Mouse (Mus musculus) liver, embryonic 15.5 days (tissue): ENCODE measurements around the gene Abcb6. TPM values are rescaled to one million over a fixed set of nuclear protein-coding genes. Genes with fewer than 3 reads are reported as not detected.

Experiments
- ATAC-seq: fragments of 200-750 bp; cut with Nextera tagmentation; 2 replicates; pipeline ENCODE4 v1.8.0; 2017; ENCODE audit warnings: moderate number of reproducible peaks, mild to moderate bottlenecking, moderate library complexity; ENCODE audit not compliant: insufficient read depth
- H3K27ac ChIP-seq: fragments of 300-500 bp; sonication (generic); replicated peaks from 2 replicates; pipeline ENCODE4 v1.5.1; 2015; ENCODE audit warnings: mild to moderate bottlenecking, inconsistent platforms
- H3K27me3 ChIP-seq: fragments of 300-500 bp; sonication (generic); 2 replicates; pipeline ENCODE4 v1.6.1; 2015; ENCODE audit warnings: mild to moderate bottlenecking, inconsistent platforms
- H3K36me3 ChIP-seq: fragments of 300-500 bp; sonication (generic); replicated peaks from 2 replicates; pipeline ENCODE4 v1.6.1; 2015; ENCODE audit warnings: moderate library complexity, mild to moderate bottlenecking, inconsistent platforms
- H3K4me1 ChIP-seq: fragments of 300-500 bp; sonication (generic); replicated peaks from 2 replicates; pipeline ENCODE4 v1.6.1; 2015; ENCODE audit warnings: inconsistent platforms
- H3K4me2 ChIP-seq: fragments of 300-500 bp; sonication (generic); 2 replicates; pipeline ENCODE4 v1.6.1; 2015; ENCODE audit warnings: moderate library complexity, mild to moderate bottlenecking, inconsistent platforms
- H3K4me3 ChIP-seq: fragments of 300-500 bp; sonication (generic); replicated peaks from 2 replicates; pipeline ENCODE4 v1.5.1; 2015; ENCODE audit warnings: mild to moderate bottlenecking, inconsistent platforms
- H3K9ac ChIP-seq: fragments of 300-500 bp; sonication (generic); 2 replicates; pipeline ENCODE4 v1.6.1; 2015; ENCODE audit warnings: moderate library complexity, mild to moderate bottlenecking, inconsistent platforms
- H3K9me3 ChIP-seq: fragments of 300-500 bp; sonication (generic); replicated peaks from 2 replicates; pipeline ENCODE4 v1.6.1; 2016; ENCODE audit warnings: inconsistent platforms
- WGBS: fragments of 180-500 bp; shearing (Covaris S2); methylation state at CpG from one replicate; pipeline ENCODE4 v1.1.7; 2015; ENCODE audit warnings: mixed read lengths; ENCODE audit not compliant: insufficient replicate concordance; 5-methylcytosine and 5-hydroxymethylcytosine counted together
- microRNA-seq: library from miRNA; unstranded; fragments of <30 nt; microRNA quantifications from one replicate; pipeline ENCODE4, GENCODE M21; 2016
- polyA plus RNA-seq: library from polyadenylated mRNA; unstranded; fragments of >200 nt; fragmentation: Nextera tagmentation; extraction: Ambion mirVana; gene quantifications from 2 replicates; pipeline ENCODE4 v1.2.1, GENCODE M21; 2015

Abcb6 gene
- polyA plus RNA-seq, 1 experiment from 2014 or later = 60.5 TPM

DNA sequence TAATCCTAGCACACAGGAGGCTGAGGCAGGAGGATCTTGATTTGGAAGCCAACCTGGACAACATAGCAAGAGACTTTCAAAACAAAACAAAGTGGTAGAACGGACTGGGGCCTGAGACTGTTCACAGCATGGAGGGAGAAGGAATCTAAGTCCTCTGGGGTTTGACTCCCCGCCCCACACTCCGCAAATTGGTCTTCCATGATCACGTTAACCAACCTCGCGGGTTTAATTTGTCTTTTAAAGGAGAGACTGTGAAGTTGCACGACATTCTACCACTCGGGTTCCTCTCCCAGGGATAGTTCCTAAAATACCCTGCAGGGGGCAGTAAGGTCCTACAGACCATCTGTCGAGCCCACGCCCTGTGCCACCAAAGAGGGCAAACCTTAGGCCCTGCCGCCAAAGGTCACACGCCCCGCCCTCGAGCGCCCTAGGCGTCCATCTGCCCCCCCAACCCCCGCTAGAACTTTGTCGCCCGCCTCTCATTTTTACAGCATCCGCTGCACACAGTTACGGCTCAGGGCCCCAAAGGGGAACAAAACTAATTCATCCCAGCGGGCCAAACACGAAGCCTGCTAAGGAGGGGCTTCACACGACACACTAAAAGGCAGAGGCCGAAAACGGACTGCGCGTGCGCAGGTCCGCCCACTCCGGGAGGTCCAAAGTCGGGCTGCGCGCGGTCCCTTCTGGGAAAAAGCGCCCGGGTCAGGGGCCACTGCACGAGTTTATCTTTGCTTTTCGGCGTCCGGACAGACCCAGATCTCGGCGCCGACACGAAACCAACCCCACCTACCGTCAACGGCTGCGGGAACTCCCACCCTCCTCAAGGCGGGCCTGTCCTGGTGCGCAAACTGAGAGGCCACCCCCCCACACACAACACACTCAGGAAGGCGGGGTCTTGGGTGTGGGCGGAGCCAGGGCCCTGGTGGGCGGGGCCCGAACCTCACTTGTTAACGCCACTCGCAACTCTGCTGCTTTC lies 55.6 kb downstream of the Abcb6 start, which contains the start of gene Nhej1:
Gene Nhej1 (minus strand): TSS at position 855 of the 976 bp plus-strand sequence.
- H3K27ac ChIP-seq = peak within 1 kb of the TSS; percentile 99
- H3K4me3 ChIP-seq = peak within 1 kb of the TSS; percentile 73
- H3K36me3 ChIP-seq = no peaks in the 10 kb centered on the region
- H3K27me3 ChIP-seq = no peaks in the 10 kb centered on the region
- peak; percentile 95 for ATAC-seq
- WGBS = 1% methylated on average over 56 of the region's 56 CpGs
- peak within 1 kb of the TSS; percentile 74 for H3K9ac ChIP-seq
- peaks cover 28% of the 10 kb centered on the region for H3K4me1 ChIP-seq
- no peaks in the 10 kb centered on the region for H3K9me3 ChIP-seq
- H3K4me2 ChIP-seq = peak within 1 kb of the TSS; percentile 71

DNA sequence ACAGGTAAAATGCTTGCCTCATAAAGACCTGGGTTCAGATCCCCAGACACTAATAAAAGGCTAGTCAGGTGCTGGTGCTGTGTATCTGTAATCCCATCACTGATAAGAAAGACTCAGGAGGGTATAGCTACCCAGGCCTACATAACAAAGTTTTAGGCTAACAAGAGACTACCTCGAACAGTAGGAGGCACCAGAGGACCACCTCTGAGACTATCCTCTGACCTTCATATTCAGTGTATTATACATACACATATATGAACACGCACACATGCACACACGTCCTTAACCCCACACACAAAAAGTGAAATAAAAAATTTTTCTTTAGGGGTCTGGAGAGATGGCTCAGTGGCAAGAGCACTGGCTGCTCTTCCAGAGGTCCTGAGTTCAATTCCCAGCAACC lies 58.0 kb downstream of the Abcb6 start:
- no peaks in the 10 kb centered on the region for H3K36me3 ChIP-seq
- WGBS = 56% methylated on average over 3 of the region's 3 CpGs
- no peak for ATAC-seq

More for the DNA sequence above, 58.0 kb downstream of the Abcb6 start:
- Histone ChIP-seq H3K4me2 (no peak overlapping the region), H3K9ac (no peak overlapping the region), H3K27me3 (no peaks in the 10 kb centered on the region), H3K9me3 (no peaks in the 10 kb centered on the region), H3K4me3 (no peak overlapping the region), H3K27ac (no peak overlapping the region), H3K4me1 (peaks cover 25% of the 10 kb centered on the region)

Small RNA genes within 50 kb of the gene (microRNA-seq; reads per million reads assigned to microRNA genes)
- gene Gm27943 = not detected

Other genes with a start within 250 kb of the Abcb6 start
- gene Cfap65, start 244.8 kb downstream of the Abcb6 start, polyA plus RNA-seq = not detected in 2 replicates
- 2.4 and 3.1 TPM in 2 replicates for gene Ihh, start 228.7 kb downstream of the Abcb6 start, polyA plus RNA-seq
- 5.8 and 6.2 TPM in 2 replicates for gene Nhej1, start 55.2 kb downstream of the Abcb6 start, polyA plus RNA-seq
- 2.1 and 2.3 TPM in 2 replicates for gene Slc23a3, start 46.5 kb downstream of the Abcb6 start, polyA plus RNA-seq
- 48.8 and 54.7 TPM in 2 replicates for gene Cnppd1, start 37.7 kb downstream of the Abcb6 start, polyA plus RNA-seq
- 55.8 and 59.7 TPM in 2 replicates for gene Retreg2, start 37.6 kb downstream of the Abcb6 start, polyA plus RNA-seq
- gene Zfand2b, start 11.7 kb downstream of the Abcb6 start, polyA plus RNA-seq = 43.4 and 44.5 TPM in 2 replicates
- gene Ankzf1, start 11.8 kb upstream of the Abcb6 start, polyA plus RNA-seq = 9.7 and 10.0 TPM in 2 replicates
- 24.1 and 28.1 TPM in 2 replicates for gene Atg9a, start 11.8 kb upstream of the Abcb6 start, polyA plus RNA-seq
- 3.2 and 4.5 TPM in 2 replicates for gene Glb1l, start 30.4 kb upstream of the Abcb6 start, polyA plus RNA-seq
- 80.2 and 84.8 TPM in 2 replicates for gene Stk16, start 30.4 kb upstream of the Abcb6 start, polyA plus RNA-seq
- gene Tuba4a, start 39.5 kb upstream of the Abcb6 start, polyA plus RNA-seq = 372 and 392 TPM in 2 replicates
- not detected in 2 replicates for gene A630095N17Rik, start 51.7 kb upstream of the Abcb6 start, polyA plus RNA-seq
- gene Dnajb2, start 56.0 kb upstream of the Abcb6 start, polyA plus RNA-seq = 28.9 and 32.4 TPM in 2 replicates
- gene Ptprn, start 84.1 kb upstream of the Abcb6 start, polyA plus RNA-seq = 0.05 and 0.13 TPM in 2 replicates
- gene Resp18, start 98.0 kb upstream of the Abcb6 start, polyA plus RNA-seq = not detected in 2 replicates
- gene Dnpep, start 137.6 kb upstream of the Abcb6 start, polyA plus RNA-seq = 52.1 and 57.4 TPM in 2 replicates
- gene Des, start 179.9 kb upstream of the Abcb6 start, polyA plus RNA-seq = 10.3 and 12.8 TPM in 2 replicates
- gene Speg, start 194.9 kb upstream of the Abcb6 start, polyA plus RNA-seq = 8.7 and 9.4 TPM in 2 replicates